Mouse (Mus musculus): ENCODE results near the gene Gbe1.
A peak's percentile ranks its signal among the peaks of the same experiment; 100 is the strongest.

Gbe1 gene

DNA sequence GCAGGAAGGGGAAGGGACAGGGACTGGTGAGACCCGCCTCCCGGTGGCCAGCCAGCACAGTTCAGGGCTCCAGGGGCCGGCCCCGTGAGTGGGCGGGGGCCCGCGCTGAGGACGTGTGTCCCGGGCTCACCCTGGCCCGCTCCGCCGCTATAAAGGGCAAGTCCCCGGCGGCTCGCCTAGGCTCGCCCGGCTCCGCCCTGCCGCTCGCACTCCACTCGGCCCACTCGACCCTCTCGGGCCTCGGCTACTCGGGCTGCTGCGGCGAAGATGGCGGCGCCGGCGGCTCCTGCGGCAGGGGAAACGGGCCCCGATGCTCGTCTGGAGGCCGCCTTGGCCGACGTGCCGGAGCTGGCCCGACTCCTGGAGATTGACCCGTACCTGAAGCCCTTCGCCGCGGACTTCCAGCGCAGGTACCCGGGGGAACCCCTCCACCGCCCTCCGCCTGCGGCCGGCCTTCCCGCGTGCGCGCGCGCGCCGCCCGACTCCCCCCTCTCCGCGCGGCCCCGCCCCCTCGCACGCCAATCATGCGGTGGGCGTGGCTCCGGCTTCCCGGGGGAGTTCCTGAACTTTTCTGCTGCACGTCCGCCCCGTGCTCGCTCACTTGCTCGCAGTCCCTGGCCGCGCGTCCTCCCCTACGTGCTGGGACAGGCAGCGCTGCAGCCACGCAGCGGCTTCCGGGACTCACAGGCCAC is at the start of gene Gbe1:
Gene Gbe1 (plus strand): TSS at position 64 of the 692 bp plus-strand sequence.
- peak; percentile 95 for DNase-seq (ENCODE audit: low spot score)

GRCm38 (mm10) chr16:70310691-70311090 is 3.1 kb upstream of the Gbe1 start:
- DNase-seq (ENCODE audit: low spot score) = no peak

DNA sequence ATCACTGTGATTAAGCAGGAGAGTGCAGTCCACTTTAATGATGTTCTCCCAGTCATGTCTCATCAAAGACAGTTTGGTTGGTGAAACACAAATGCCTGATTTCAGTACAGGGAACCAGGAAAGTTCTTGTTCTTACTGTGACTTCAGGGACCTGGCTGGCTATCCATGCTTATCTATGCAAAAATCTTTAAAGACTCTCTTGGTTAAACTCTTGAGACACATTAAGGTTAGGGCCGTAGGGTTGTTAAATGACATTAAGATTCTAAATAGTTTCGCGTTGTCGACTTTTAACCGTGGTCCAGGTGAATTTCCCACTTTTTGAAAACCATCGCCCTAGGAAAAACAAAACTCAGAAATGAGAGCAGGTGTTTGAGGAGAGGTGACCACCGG is 258 bp upstream of the Gbe1 start:
- DNase-seq (ENCODE audit: low spot score) = no peak

DNA sequence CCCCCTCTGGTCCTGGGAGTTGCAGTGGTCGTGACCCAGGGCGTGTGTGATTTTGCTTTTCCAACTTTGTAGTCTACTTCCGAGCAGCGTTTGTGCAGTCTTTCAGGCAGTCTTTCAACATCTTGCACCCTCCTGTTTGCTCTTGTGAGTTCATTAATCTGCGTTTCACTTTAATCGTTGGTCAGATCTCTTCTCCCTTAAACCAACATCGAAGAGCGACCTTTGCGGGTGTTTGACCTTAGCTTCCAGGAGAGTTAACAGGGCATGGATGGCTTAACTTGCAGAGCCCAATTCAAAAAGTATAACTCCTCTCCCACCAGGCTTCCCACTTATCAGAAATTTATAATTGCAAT is 805 bp downstream of the Gbe1 start:
- no peak for DNase-seq (ENCODE audit: low spot score)

- no peak for DNase-seq (ENCODE audit: low spot score)
These were observed 1.5 kb downstream of the Gbe1 start for GRCm38 (mm10) chr16:70315261-70315660.

DNA sequence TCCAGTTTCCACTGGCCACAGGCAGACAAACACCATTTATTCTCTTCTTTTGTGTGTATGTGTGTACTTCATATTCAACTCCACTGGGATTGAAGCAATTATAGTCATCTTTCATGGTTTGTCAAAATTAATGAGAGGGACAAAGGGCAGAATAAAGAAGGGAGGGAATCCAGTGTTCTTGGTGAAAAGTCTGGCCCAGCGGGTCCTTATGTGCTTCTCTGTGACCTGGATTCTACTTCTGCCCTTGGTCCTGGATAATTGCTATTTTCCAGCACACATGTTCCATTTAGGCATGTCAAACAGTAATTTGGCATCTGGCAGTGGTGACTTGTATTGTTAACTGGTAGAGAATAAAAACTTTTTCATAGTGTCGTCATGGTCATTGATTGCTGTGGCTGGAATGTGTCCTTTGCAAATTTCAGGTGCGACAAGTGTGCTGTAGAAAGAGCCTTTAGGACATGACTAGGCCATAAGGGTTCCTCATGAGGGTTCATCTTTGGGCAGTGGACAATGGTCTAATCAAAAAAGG is 2.2 kb downstream of the Gbe1 start:
- no peak for DNase-seq (ENCODE audit: low spot score)

- no peak for DNase-seq (ENCODE audit: low spot score)
These were observed 5.6 kb downstream of the Gbe1 start for GRCm38 (mm10) chr16:70319388-70319787.

- no peak for DNase-seq (ENCODE audit: low spot score)
These were observed 7.0 kb downstream of the Gbe1 start for GRCm38 (mm10) chr16:70320612-70321280.

- DNase-seq (ENCODE audit: low spot score) = peak; percentile 42
These were observed 12.7 kb downstream of the Gbe1 start for GRCm38 (mm10) chr16:70326339-70326948.

GRCm38 (mm10) chr16:70328566-70328965 is 14.8 kb downstream of the Gbe1 start:
- DNase-seq (ENCODE audit: low spot score) = no peak

DNA sequence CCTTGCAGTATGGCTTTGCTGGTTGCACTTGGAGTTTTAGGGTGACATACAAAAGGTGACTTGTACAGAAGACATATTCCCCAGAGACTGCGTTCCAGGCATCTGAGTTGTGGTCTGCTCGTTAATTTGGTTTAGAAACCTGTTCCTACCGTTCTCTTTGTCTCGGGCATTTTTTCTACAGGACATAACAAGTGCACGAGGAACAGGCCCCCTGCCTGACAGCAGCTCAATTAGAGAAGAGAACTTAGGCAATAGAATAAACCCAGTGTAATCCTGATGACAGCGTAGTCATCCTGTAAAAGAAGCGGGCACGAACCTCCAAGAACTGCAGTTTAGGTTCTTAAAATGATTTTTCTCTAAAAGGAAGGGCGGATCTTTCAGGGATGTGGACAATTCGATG is 15.3 kb downstream of the Gbe1 start:
- no peak for DNase-seq (ENCODE audit: low spot score)

DNA sequence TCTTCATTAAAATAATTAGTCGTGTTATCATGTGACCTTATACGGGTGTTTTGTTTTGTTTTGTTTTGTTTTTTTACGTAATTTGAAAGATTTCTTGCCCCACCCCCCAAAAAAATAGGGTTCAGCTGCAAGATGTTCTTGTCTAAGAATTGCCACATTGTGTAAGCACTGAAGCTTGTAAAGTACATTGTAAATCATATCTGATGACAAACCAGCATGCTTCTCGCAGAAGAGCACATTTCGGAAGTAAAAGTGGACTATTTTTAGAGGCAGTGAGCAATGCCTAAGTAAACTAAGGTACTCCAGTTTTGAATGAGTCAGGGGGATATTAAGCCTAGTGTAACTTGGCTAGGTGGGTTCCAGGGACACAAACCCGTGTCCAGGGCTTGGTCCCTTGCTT is 15.7 kb downstream of the Gbe1 start:
- DNase-seq (ENCODE audit: low spot score) = peak; percentile 50

GRCm38 (mm10) chr16:70330007-70330406 is 16.3 kb downstream of the Gbe1 start:
- DNase-seq (ENCODE audit: low spot score) = no peak

GRCm38 (mm10) chr16:70330626-70331275 is 17.0 kb downstream of the Gbe1 start:
- DNase-seq (ENCODE audit: low spot score) = no peak

DNA sequence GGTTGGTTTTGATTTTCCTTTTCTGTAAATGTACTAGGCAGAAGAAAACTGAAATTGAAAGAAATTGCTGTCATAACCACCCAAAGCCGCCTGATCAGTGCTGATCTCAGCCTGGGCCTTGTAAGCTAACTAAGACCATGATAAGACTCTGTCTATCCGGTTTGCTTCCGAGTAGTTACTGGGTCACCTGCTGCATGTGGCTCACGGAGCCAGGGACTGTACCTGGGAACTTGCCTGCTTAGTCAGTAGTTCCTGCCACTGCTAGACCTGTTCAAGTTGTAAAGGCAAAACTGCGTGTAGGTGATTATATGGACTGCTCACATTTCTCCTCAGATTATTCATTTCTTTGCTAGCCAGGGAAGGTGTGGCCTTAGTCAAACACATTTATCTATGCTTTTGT is 21.1 kb downstream of the Gbe1 start:
- no peak for DNase-seq (ENCODE audit: low spot score)

DNA sequence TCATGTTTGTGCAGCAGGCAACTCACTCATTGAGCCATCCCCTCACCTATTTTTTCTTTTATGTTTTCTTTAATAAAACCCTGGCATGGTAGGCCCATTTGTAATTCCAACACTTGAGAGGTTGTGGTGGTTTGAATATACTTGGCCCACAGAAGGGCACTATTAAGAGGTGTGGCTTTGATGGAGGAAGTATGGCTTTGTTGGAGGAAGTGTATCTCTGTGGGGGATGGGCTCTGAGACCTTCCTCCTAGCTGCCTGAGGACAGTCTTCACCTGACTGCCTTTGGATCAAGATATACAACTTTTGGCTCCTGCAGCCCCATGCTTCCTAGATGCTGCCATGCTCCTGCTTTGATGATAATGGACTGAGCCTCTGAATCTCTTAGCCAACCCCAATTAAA is 21.7 kb downstream of the Gbe1 start:
- no peak for DNase-seq (ENCODE audit: low spot score)

GRCm38 (mm10) chr16:70337661-70338060 is 23.9 kb downstream of the Gbe1 start:
- no peak for DNase-seq (ENCODE audit: low spot score)

DNA sequence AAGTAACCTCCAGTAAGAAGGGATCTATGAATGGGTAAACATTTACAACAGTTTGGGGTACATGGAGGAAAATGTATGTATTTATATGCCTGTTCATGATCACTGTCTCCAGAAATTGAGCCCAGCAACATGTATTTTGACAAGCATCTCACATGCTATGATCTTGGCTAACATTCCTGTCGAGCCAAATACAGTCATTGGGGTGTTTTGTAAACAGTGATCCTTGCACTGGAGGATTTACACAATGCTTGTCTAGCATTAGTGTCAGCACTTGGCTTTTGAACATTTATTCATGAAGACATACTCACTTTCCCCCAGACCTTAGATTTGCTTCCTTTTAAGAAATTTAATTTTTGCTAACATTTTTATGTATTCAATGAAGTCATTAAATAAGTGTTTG is 30.7 kb downstream of the Gbe1 start:
- DNase-seq (ENCODE audit: low spot score) = no peak

- no peak for DNase-seq (ENCODE audit: low spot score)
These were observed 31.9 kb downstream of the Gbe1 start for GRCm38 (mm10) chr16:70345607-70346006.

DNA sequence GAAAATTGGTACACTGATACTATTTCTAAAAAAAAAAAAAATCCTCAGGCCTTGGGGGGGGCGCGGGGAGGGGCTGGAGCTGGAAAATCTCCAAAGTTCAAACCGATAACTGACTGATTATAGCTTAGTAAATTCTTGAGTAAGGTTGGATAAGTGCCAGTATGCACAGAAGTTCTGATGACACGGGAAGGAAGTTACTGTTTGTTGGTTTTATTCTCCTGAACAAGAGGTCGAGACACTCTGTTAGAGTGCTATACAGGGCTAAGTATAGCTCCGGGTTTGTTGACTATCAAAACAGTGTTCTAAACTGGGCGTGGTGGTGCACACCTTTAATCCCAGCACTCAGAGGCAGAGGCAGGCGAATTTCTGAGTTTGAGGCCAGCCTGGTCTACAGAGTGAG is 36.3 kb downstream of the Gbe1 start:
- no peak for DNase-seq (ENCODE audit: low spot score)

DNA sequence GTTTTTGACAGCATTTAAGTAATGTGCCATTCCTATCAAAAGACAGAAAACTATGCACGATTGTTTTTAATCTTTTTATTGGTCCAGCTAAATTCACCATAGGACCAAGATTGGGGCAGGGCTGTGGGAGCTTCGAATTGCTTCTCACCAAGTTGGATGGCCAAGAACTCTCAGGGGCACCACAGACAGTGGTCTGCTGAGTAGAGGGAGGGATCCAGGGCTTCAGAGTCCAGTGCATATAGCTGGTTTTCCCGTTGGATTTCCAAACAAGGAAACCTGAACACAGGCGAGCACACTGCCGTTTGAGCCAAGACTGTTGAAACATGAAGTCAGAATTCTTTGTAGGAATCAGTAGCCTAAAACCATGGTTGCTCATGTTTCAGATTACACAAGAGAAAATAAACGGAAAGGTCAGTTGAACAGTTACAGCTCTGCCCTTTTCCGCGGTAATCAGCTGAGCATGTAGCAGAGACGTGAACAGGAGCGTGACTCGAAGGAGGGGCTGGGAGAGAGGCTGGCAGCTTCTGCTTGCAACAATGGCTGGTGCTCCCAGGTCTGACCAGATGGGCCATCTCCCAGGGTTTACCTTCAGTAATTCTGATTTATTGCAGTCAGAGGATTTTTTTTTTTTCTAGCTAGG is 38.0 kb downstream of the Gbe1 start:
- DNase-seq (ENCODE audit: low spot score) = peak; percentile 62

GRCm38 (mm10) chr16:70352571-70352970 is 38.8 kb downstream of the Gbe1 start:
- peak; percentile 62 for DNase-seq (ENCODE audit: low spot score)

All from lung, postnatal 25 days (tissue).